Mouse (Mus musculus): Measurements from ENCODE around the gene F2rl2. TPM values are rescaled to one million over a fixed set of nuclear protein-coding genes. Genes with fewer than 3 reads are reported as not detected.

Gene F2rl2
- total and polyA plus RNA-seq, 3 experiments, result 0.04 TPM; not detected in 2

- H3K79me2 ChIP-seq (ENCODE audit: control insufficient read depth, insufficient read depth, low read length, poor library complexity), result no peaks in the 10 kb centered on the region
- no peaks in the 10 kb centered on the region; a peak in 1 of 4 replicates for H3K4me1 ChIP-seq (ENCODE audit: control insufficient read depth in 1 of 2, insufficient read depth in 2 of 2, low read length in 2 of 2)
- H3K4me3 ChIP-seq (ENCODE audit: control insufficient read depth in 1 of 2, insufficient read depth in 1 of 2, low read depth in 2 of 2, low read length in 2 of 2), result peak overlapping the region; percentile 47 to 77
- H3K27me3 ChIP-seq (ENCODE audit: control insufficient read depth in 1 of 2, insufficient read depth in 2 of 2, low read length in 2 of 2), result no peaks in the 10 kb centered on the region
- H3K27ac ChIP-seq (ENCODE audit: control insufficient read depth, low read depth, low read length), result no peak overlapping the region
- no peaks in the 10 kb centered on the region; a peak in 1 of 4 replicates for H3K36me3 ChIP-seq (ENCODE audit: control insufficient read depth in 1 of 2, insufficient read depth in 2 of 2, low read length in 2 of 2)
- H3K9ac ChIP-seq (ENCODE audit: control insufficient read depth, low read depth, low read length, poor library complexity, severe bottlenecking), result no peak overlapping the region
- no peak for TF ChIP-seq NRF1 (IDR thresholded peaks at IDR 0.05; ENCODE audit: insufficient read depth, low read depth, low read length, poor library complexity, severe bottlenecking)
- peak; percentile 47 for DNase-seq (ENCODE audit: low read depth, low spot score)
- no peaks in the 10 kb centered on the region for H3K9me3 ChIP-seq (replicated peaks; ENCODE audit: insufficient read depth, low read length)
These were observed 45.4 kb downstream of the F2rl2 start for GRCm38 (mm10) chr13:95741813-95742689.

- TF ChIP-seq SMC3 (IDR thresholded peaks at IDR 0.05; ENCODE audit: low read depth, low read length) (no peak), POLR2AphosphoS5 (IDR thresholded peaks at IDR 0.05; ENCODE audit: borderline replicate concordance, low read depth, low read length) (no peak), GABPA (IDR thresholded peaks at IDR 0.05; ENCODE audit: low read depth, low read length) (no peak), ZKSCAN1 (IDR thresholded peaks at IDR 0.05; ENCODE audit: low read depth, low read length) (no peak), CHD1 (IDR thresholded peaks at IDR 0.05; ENCODE audit: low read depth, low read length) (no peak), POLR2A (IDR thresholded peaks at IDR 0.05; ENCODE audit: control insufficient read depth in 1 of 2, insufficient read depth in 1 of 2, low read depth in 1 of 2, low read length in 2 of 2, poor library complexity in 1 of 2) (no peak), MYB (IDR thresholded peaks at IDR 0.05; ENCODE audit: low read depth, low read length) (no peak), MAFK (IDR thresholded peaks at IDR 0.05; ENCODE audit: borderline replicate concordance, low read depth, low read length) (no peak), HCFC1 (IDR thresholded peaks at IDR 0.05; ENCODE audit: low read depth, low read length) (no peak), MAZ (IDR thresholded peaks at IDR 0.05; ENCODE audit: low read depth, low read length) (no peak), MXI1 (IDR thresholded peaks at IDR 0.05; ENCODE audit: low read depth, low read length) (no peak), RAD21 (IDR thresholded peaks at IDR 0.05; ENCODE audit: low read depth, low read length) (no peak), ZNF384 (IDR thresholded peaks at IDR 0.05; ENCODE audit: low read depth, low read length) (no peak), CTCF (IDR thresholded peaks at IDR 0.05 in 2 of 3, conservative IDR thresholded peaks at IDR 0.05 in 1 of 3; ENCODE audit: control insufficient read depth in 1 of 3, insufficient read depth in 1 of 3, low read depth in 2 of 3, low read length in 3 of 3, poor library complexity in 1 of 3, severe bottlenecking in 1 of 3) (no peak), SIN3A (IDR thresholded peaks at IDR 0.05; ENCODE audit: low read length) (no peak)
- H3K9me3 ChIP-seq (replicated peaks; ENCODE audit: insufficient read depth, low read length), result no peaks in the 10 kb centered on the region
These were observed 46.3 kb downstream of the F2rl2 start for GRCm38 (mm10) chr13:95742881-95743466.

More at GRCm38 (mm10) chr13:95742881-95743466, 46.3 kb downstream of the F2rl2 start:
- Histone ChIP-seq H3K27me3 (ENCODE audit: control insufficient read depth in 1 of 2, insufficient read depth in 2 of 2, low read length in 2 of 2) (no peaks in the 10 kb centered on the region), H3K4me1 (ENCODE audit: control insufficient read depth in 1 of 2, insufficient read depth in 2 of 2, low read length in 2 of 2) (no peaks in the 10 kb centered on the region; a peak in 1 of 4 replicates), H3K27ac (ENCODE audit: control insufficient read depth, low read depth, low read length) (no peak overlapping the region), H3K9ac (ENCODE audit: control insufficient read depth, low read depth, low read length, poor library complexity, severe bottlenecking) (no peak overlapping the region), H3K36me3 (ENCODE audit: control insufficient read depth in 1 of 2, insufficient read depth in 2 of 2, low read length in 2 of 2) (no peaks in the 10 kb centered on the region; a peak in 1 of 4 replicates), H3K4me3 (ENCODE audit: control insufficient read depth in 1 of 2, insufficient read depth in 1 of 2, low read depth in 2 of 2, low read length in 2 of 2) (no peak overlapping the region), H3K79me2 (ENCODE audit: control insufficient read depth, insufficient read depth, low read length, poor library complexity) (no peaks in the 10 kb centered on the region)
- DNase-seq (ENCODE audit: low read depth, low spot score), result no peak
